Mouse (Mus musculus): Measurements from ENCODE around the gene Rap1gap2. TPM values are rescaled to one million over a fixed set of nuclear protein-coding genes. Genes with fewer than 3 reads are reported as not detected.

Rap1gap2 gene
- polyA plus RNA-seq, 1 experiment from 2014 or later = 2.1 TPM

DNA sequence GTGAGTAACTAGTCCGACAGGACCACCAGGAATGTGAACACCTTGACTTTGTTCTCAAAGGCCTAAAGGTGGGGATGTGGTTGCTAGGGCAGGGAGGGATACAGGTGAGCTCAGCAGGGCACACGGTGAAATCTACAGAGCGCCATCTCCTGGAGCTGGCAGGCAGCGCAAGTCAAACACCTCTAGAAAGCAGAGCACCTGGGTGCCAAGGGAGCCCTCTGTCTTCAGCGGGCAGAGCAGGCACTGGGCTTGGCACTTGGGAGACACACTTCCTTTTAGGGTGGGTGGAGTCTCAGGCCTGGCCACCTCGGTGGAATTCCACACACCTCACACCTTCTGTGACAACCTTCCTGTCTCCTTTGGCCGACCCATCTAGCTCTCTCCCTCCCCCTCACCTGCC, 145.0 kb downstream of the Rap1gap2 start:
- Histone ChIP-seq H3K4me1 (replicated peaks; ENCODE audit: control insufficient read depth, insufficient read depth, low read length) (peaks cover 6% of the 10 kb centered on the region; the same call in 1 of the 2 replicates), H3K27ac (ENCODE audit: low read depth, low read length) (no peak overlapping the region), H3K9ac (ENCODE audit: low read depth, low read length) (no peak overlapping the region), H3K36me3 (ENCODE audit: control insufficient read depth, insufficient read depth, low read length) (no peaks in the 10 kb centered on the region), H3K4me2 (no peak overlapping the region), H3K4me3 (ENCODE audit: low read depth, low read length) (no peak overlapping the region), H3K9me3 (ENCODE audit: control insufficient read depth, low read length) (no peaks in the 10 kb centered on the region), H3K27me3 (replicated peaks; ENCODE audit: control insufficient read depth, insufficient read depth, low read length) (no peaks in the 10 kb centered on the region)
- DNase-seq (ENCODE audit: low spot score) = no peak
- WGBS = 42% methylated on average over 7 of the region's 7 CpGs
- ATAC-seq (replicated peaks; ENCODE audit: low FRiP score) = no peak

- Histone ChIP-seq H3K4me3 (ENCODE audit: low read depth, low read length) (no peak overlapping the region), H3K36me3 (ENCODE audit: control insufficient read depth, insufficient read depth, low read length) (no peaks in the 10 kb centered on the region), H3K4me1 (replicated peaks; ENCODE audit: control insufficient read depth, insufficient read depth, low read length) (peaks cover 6% of the 10 kb centered on the region; the same call in 1 of the 2 replicates), H3K27me3 (replicated peaks; ENCODE audit: control insufficient read depth, insufficient read depth, low read length) (no peaks in the 10 kb centered on the region), H3K27ac (ENCODE audit: low read depth, low read length) (no peak overlapping the region), H3K9me3 (ENCODE audit: control insufficient read depth, low read length) (no peaks in the 10 kb centered on the region), H3K4me2 (no peak overlapping the region), H3K9ac (ENCODE audit: low read depth, low read length) (no peak overlapping the region)
- no peak for DNase-seq (ENCODE audit: low spot score)
- WGBS = 66% methylated on average over 10 of the region's 10 CpGs
- ATAC-seq (replicated peaks; ENCODE audit: low FRiP score) = no peak
Observed at GRCm38 (mm10) chr11:74464181-74464977, 146.3 kb downstream of the Rap1gap2 start.

DNA sequence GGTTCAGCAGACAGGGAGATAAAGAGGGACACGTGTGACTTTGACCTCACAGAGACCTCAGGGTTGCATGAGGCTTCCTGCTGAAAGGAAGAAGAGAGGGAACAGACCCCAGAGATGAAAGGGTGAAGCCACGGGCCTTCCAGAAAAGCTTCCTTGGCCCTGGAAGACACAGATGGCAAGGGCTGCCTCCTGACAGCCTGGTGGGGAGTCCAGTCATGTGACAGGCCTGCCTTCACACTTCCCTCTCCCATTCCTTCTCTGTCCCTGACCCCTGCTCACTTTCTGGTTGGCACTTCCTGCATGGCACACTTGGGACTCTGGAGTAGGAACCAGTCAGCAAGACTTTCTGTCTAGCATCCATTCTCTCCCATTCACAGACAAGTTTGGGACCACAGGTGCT, 148.1 kb downstream of the Rap1gap2 start:
- Histone ChIP-seq H3K9me3 (ENCODE audit: control insufficient read depth, low read length) (no peaks in the 10 kb centered on the region), H3K36me3 (ENCODE audit: control insufficient read depth, insufficient read depth, low read length) (no peaks in the 10 kb centered on the region), H3K4me2 (no peak overlapping the region), H3K9ac (ENCODE audit: low read depth, low read length) (no peak overlapping the region), H3K4me1 (replicated peaks; ENCODE audit: control insufficient read depth, insufficient read depth, low read length) (0 out of 2 replicates have a peak, but pooled peaks cover 6% of the 10 kb centered on the region), H3K27ac (ENCODE audit: low read depth, low read length) (no peak overlapping the region), H3K27me3 (replicated peaks; ENCODE audit: control insufficient read depth, insufficient read depth, low read length) (no peaks in the 10 kb centered on the region), H3K4me3 (ENCODE audit: low read depth, low read length) (no peak overlapping the region)
- no peak for DNase-seq (ENCODE audit: low spot score)
- 20% methylated on average over 2 of the region's 2 CpGs for WGBS
- ATAC-seq (replicated peaks; ENCODE audit: low FRiP score) = no peak

- no peak overlapping the region for H3K9ac ChIP-seq (ENCODE audit: low read depth, low read length)
- no peaks in the 10 kb centered on the region for H3K27me3 ChIP-seq (replicated peaks; ENCODE audit: control insufficient read depth, insufficient read depth, low read length)
- H3K36me3 ChIP-seq (ENCODE audit: control insufficient read depth, insufficient read depth, low read length) = no peaks in the 10 kb centered on the region
- 80% methylated on average over 8 of the region's 8 CpGs for WGBS
- ATAC-seq (replicated peaks; ENCODE audit: low FRiP score) = no peak
- no peak for DNase-seq (ENCODE audit: low spot score)
- H3K9me3 ChIP-seq (ENCODE audit: control insufficient read depth, low read length) = no peaks in the 10 kb centered on the region
- no peak overlapping the region for H3K4me2 ChIP-seq
- no peak overlapping the region for H3K4me3 ChIP-seq (ENCODE audit: low read depth, low read length)
- 0 out of 2 replicates have a peak, but pooled peaks cover 2% of the 10 kb centered on the region for H3K4me1 ChIP-seq (replicated peaks; ENCODE audit: control insufficient read depth, insufficient read depth, low read length)
- no peak overlapping the region for H3K27ac ChIP-seq (ENCODE audit: low read depth, low read length)
Observed at GRCm38 (mm10) chr11:74459651-74460050, 151.1 kb downstream of the Rap1gap2 start.

GRCm38 (mm10) chr11:74458400-74458799, 152.3 kb downstream of the Rap1gap2 start:
- Histone ChIP-seq H3K9me3 (ENCODE audit: control insufficient read depth, low read length) (no peaks in the 10 kb centered on the region), H3K4me3 (ENCODE audit: low read depth, low read length) (no peak overlapping the region), H3K27me3 (replicated peaks; ENCODE audit: control insufficient read depth, insufficient read depth, low read length) (no peaks in the 10 kb centered on the region), H3K4me1 (replicated peaks; ENCODE audit: control insufficient read depth, insufficient read depth, low read length) (no peaks in the 10 kb centered on the region), H3K27ac (ENCODE audit: low read depth, low read length) (no peak overlapping the region), H3K9ac (ENCODE audit: low read depth, low read length) (no peak overlapping the region), H3K4me2 (no peak overlapping the region), H3K36me3 (ENCODE audit: control insufficient read depth, insufficient read depth, low read length) (no peaks in the 10 kb centered on the region)
- 67% methylated on average over 3 of the region's 3 CpGs for WGBS
- DNase-seq (ENCODE audit: low spot score) (no peak), ATAC-seq (replicated peaks; ENCODE audit: low FRiP score) (no peak)

- ATAC-seq (replicated peaks; ENCODE audit: low FRiP score) (no peak), DNase-seq (ENCODE audit: low spot score) (no peak)
- H3K4me3 ChIP-seq (ENCODE audit: low read depth, low read length) = no peak overlapping the region
- H3K9me3 ChIP-seq (ENCODE audit: control insufficient read depth, low read length) = no peaks in the 10 kb centered on the region
- no peaks in the 10 kb centered on the region for H3K27me3 ChIP-seq (replicated peaks; ENCODE audit: control insufficient read depth, insufficient read depth, low read length)
- no peaks in the 10 kb centered on the region for H3K4me1 ChIP-seq (replicated peaks; ENCODE audit: control insufficient read depth, insufficient read depth, low read length)
- no peaks in the 10 kb centered on the region for H3K36me3 ChIP-seq (ENCODE audit: control insufficient read depth, insufficient read depth, low read length)
- WGBS = 70% methylated on average over 10 of the region's 10 CpGs
- H3K4me2 ChIP-seq = no peak overlapping the region
- no peak overlapping the region for H3K27ac ChIP-seq (ENCODE audit: low read depth, low read length)
- no peak overlapping the region for H3K9ac ChIP-seq (ENCODE audit: low read depth, low read length)
Observed at GRCm38 (mm10) chr11:74457194-74457593, 153.5 kb downstream of the Rap1gap2 start.

GRCm38 (mm10) chr11:74448556-74448955, 162.2 kb downstream of the Rap1gap2 start:
- no peak for ATAC-seq (replicated peaks; ENCODE audit: low FRiP score)
- no peak for DNase-seq (ENCODE audit: low spot score)
- Histone ChIP-seq H3K9ac (ENCODE audit: low read depth, low read length) (no peak overlapping the region), H3K9me3 (ENCODE audit: control insufficient read depth, low read length) (no peaks in the 10 kb centered on the region), H3K4me1 (replicated peaks; ENCODE audit: control insufficient read depth, insufficient read depth, low read length) (no peaks in the 10 kb centered on the region), H3K27me3 (replicated peaks; ENCODE audit: control insufficient read depth, insufficient read depth, low read length) (no peaks in the 10 kb centered on the region), H3K27ac (ENCODE audit: low read depth, low read length) (no peak overlapping the region), H3K4me2 (no peak overlapping the region), H3K4me3 (ENCODE audit: low read depth, low read length) (no peak overlapping the region), H3K36me3 (ENCODE audit: control insufficient read depth, insufficient read depth, low read length) (no peaks in the 10 kb centered on the region)
- WGBS = 73% methylated on average over 4 of the region's 4 CpGs

DNA sequence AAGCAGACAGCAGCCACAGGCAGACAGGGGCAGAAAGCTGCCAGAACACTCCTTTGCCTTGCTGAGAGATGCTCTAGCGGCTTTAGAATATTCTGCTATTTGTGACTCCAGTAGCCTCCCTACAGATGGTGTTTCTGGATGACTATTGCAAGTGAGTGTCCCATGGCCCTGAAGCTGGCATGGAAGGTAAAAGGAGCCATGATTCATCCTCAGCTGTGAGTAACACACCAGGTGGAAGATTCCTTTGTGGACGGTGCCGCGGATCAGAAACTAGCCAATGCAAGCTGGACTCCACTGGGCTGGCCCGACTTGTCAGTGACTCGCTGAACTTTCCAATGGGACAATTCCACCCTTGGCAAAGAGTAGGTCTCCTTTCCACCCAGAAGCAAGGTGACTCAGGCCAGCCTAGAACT, 162.7 kb downstream of the Rap1gap2 start:
- Histone ChIP-seq H3K9ac (ENCODE audit: low read depth, low read length) (no peak overlapping the region), H3K27ac (ENCODE audit: low read depth, low read length) (no peak overlapping the region), H3K9me3 (ENCODE audit: control insufficient read depth, low read length) (no peaks in the 10 kb centered on the region), H3K27me3 (replicated peaks; ENCODE audit: control insufficient read depth, insufficient read depth, low read length) (no peaks in the 10 kb centered on the region), H3K4me1 (replicated peaks; ENCODE audit: control insufficient read depth, insufficient read depth, low read length) (no peaks in the 10 kb centered on the region), H3K36me3 (ENCODE audit: control insufficient read depth, insufficient read depth, low read length) (no peaks in the 10 kb centered on the region), H3K4me2 (no peak overlapping the region), H3K4me3 (ENCODE audit: low read depth, low read length) (no peak overlapping the region)
- DNase-seq (ENCODE audit: low spot score) = no peak
- 77% methylated on average over 6 of the region's 6 CpGs for WGBS
- ATAC-seq (replicated peaks; ENCODE audit: low FRiP score) = no peak

DNA sequence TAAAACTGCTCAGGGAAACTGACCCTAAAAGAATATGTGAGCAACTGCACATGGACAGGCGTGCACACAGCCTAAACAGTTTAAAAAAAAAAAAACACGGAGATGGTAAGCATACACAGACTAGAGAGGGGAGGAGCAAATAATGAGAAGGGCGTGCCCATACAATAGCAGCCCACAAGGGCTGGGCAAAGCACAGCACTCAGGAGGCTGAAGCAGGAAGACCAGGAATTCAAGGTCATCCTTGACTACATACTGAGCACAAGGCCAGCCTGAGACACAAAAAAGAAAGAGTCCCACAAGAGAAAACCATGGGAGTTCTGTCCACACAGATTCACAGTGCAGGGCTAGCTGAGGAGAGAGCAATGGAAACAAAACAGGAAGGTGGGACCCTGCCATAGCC, 165.1 kb downstream of the Rap1gap2 start:
- Histone ChIP-seq H3K9ac (ENCODE audit: low read depth, low read length) (no peak overlapping the region), H3K36me3 (ENCODE audit: control insufficient read depth, insufficient read depth, low read length) (no peaks in the 10 kb centered on the region), H3K4me3 (ENCODE audit: low read depth, low read length) (no peak overlapping the region), H3K4me1 (replicated peaks; ENCODE audit: control insufficient read depth, insufficient read depth, low read length) (no peaks in the 10 kb centered on the region), H3K4me2 (no peak overlapping the region), H3K9me3 (ENCODE audit: control insufficient read depth, low read length) (no peaks in the 10 kb centered on the region), H3K27ac (ENCODE audit: low read depth, low read length) (no peak overlapping the region), H3K27me3 (replicated peaks; ENCODE audit: control insufficient read depth, insufficient read depth, low read length) (no peaks in the 10 kb centered on the region)
- ATAC-seq (replicated peaks; ENCODE audit: low FRiP score) = no peak
- no peak for DNase-seq (ENCODE audit: low spot score)
- 82% methylated on average over 3 of the region's 3 CpGs for WGBS

All from liver, embryonic 11.5 days (tissue).